Mouse (Mus musculus): ENCODE measurements around the gene Pitpnm3.

Gene Pitpnm3

GRCm38 (mm10) chr11:72050895-72051858 lies 84.4 kb downstream of the Pitpnm3 start:
- peak in 1 of 2 experiments; percentile 59 for DNase-seq (ENCODE audit: low spot score in 2 of 2)

DNA sequence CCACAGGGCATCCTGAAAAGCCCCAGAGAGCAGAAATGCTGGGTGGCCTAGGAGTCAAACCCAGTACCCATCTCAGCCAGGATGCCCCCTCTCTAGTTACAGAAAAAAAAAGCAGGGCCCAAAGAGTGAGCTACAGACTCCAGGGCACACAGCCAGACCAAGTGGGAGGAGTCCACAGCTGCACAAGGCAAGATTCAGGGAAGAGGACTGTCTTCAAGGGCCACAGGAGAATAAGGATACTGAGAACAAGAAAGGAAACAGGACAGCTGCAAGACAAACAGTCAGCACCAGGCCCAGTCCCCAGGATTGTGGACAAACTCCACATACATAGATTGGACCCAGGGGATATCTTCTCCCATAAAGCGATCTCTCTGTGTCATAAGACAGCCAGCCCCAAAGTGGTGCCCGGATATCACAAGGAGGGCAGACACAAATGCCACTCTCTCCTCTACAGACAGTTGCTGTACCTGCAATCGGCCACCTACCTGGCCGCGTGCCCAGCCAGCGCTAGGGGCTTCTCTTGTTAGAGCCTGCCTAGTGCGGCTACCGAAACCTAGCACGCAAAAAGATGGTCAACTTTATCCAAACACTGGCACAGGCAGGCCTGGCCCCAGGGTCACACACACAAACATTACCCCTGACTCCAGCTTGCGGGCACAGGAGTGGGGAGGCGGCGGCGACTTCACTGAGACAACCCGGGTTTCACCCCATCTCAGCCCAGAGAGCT lies 85.2 kb downstream of the Pitpnm3 start:
- no peak for DNase-seq (ENCODE audit: low spot score in 2 of 2)

DNA sequence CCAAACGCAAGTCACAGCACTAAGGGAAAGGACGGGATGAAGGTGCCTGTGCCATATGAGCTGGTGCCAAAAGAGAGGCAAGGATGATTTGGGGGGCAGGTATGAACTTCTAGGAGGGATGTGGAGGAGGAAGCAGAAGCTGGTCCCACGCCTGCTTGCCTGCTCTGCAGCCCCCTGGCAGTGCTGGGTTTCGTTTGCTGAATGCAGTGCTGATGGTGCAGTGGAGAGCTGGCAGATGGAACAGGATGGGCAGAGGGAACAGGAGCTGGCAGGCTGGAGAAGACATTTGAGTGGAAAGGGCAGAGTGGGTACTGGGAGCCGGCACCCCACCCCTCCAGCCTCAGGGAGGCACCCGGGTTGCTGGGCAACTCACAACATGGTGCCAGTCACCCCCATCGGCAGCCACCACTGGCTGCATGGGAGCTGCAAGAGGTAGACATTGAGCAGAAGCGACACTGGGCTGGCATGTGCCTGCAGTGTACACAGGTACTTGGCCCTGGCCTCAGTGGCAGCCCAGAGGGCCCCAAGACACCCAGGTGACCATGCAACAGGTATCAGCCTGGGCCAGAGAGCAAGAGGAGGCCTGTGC lies 86.3 kb downstream of the Pitpnm3 start:
- DNase-seq (ENCODE audit: low spot score in 2 of 2) = no peak

DNA sequence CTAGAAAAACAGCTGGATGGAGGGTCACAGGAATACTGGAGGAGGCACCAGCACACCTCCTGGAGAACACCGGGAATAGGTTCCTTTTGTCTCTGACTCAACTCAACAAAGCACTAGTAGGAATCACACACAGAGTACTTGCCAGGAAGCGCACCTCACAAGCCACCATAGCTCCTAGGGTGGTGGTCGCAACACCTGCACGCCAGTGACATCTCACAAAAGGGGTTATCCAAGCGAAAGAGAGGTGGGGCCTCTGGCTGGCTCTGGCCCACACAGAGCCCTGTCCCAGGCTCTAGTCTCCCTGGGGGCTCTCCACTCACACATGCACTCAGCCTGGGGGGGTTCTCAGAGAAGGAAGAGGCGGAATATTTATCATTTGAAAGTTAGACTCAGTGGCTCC lies 86.8 kb downstream of the Pitpnm3 start:
- no peak for DNase-seq (ENCODE audit: low spot score in 2 of 2)

DNA sequence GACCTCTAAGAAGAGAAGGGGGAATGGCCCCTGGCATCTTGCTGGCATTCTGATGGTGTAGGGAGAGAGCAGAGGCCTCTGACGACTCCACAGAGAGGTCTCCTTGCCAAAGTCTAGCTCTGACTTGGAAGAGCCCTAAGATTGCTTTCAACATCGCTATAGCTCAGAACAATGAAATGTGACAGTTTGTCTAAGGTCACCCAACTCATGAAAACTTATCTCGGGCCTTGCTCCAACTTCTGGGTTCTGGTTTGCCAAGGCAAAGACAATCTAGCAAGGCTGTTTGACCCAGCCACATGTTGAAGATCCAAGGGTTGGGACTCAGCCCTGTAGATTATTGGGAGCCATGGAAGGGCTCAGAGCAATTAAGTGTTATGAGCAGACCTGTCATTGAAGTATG lies 91.3 kb downstream of the Pitpnm3 start:
- DNase-seq (ENCODE audit: low spot score in 2 of 2) = no peak

- DNase-seq (ENCODE audit: low spot score in 2 of 2) = no peak
Measured at GRCm38 (mm10) chr11:72042631-72043030, 92.9 kb downstream of the Pitpnm3 start.

- DNase-seq (ENCODE audit: low spot score in 2 of 2) = peak in 1 of 2 experiments; percentile 82
Measured at GRCm38 (mm10) chr11:72041768-72042607, 93.6 kb downstream of the Pitpnm3 start, which contains the start of gene Pimreg. TSS of gene Pimreg (plus strand) at chr11:72042032.

- DNase-seq (ENCODE audit: low spot score in 2 of 2) = no peak
Measured at GRCm38 (mm10) chr11:72041290-72041767, 94.2 kb downstream of the Pitpnm3 start.

DNA sequence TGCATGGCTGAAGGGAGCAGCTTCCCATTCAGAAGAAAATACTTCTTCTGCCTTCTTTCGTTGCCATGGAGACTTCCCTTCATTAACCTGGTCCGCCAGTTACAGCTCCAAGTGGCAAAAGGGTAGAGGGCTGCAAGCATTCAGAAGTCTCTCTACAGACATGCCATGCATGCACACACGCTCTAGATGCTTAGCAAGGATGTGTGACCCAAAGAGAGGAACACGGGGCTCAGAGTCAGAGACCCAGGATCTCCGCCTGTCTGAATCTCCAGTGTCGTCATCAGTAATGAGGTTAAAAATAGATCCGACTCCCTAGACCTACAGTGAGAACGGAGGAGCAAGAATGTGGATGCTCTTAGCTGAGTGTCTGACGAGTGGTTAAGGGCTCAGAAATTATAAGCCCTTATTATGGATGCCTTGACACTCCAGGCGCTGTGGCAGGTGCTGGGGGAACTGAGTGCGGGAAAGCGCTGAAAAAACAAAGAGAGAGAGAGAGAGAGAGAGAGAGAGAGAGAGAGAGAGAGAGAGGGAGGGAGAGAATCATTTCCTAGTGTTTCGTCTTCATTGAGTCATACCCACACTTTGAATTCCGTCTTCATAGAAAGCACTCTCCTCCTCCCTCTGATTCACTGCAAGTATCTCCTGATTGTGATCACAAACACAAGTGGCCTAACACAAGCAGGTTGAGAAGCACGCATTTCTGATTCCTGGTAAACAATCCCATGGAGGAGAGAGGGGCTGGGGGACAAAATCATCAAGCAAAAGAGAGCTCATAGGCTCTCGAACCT lies 95.8 kb downstream of the Pitpnm3 start:
- no peak for DNase-seq (ENCODE audit: low spot score in 2 of 2)

- peak in 1 of 2 experiments; percentile 85 for DNase-seq (ENCODE audit: low spot score in 2 of 2)
Measured at GRCm38 (mm10) chr11:72037996-72038395, 97.6 kb downstream of the Pitpnm3 start.

GRCm38 (mm10) chr11:72037409-72037808 lies 98.2 kb downstream of the Pitpnm3 start, which contains the start of gene Aipl1:
TSS of gene Aipl1 (minus strand) at chr11:72037509.
- no peak for DNase-seq (ENCODE audit: low spot score in 2 of 2)

DNA sequence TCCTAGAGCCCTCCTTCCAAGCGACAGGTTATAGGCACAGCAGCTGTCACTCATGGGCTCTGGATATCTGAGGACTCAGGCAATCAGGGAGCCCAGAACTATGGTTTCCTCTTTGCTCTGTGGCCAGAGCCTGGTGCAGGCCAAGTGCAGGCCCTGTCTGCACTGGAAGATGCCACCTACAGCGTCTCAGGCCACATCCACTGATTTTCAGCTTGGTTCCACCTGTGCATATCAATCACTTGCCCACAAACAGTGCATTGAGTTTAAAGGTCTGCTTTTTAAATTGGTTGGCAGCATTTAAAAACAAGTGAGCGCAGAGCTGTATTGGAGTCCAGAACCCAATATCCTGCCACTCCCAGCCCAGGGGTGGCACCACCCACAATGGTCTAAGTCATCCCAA lies 103.0 kb downstream of the Pitpnm3 start:
- DNase-seq (ENCODE audit: low spot score in 2 of 2) = no peak

DNA sequence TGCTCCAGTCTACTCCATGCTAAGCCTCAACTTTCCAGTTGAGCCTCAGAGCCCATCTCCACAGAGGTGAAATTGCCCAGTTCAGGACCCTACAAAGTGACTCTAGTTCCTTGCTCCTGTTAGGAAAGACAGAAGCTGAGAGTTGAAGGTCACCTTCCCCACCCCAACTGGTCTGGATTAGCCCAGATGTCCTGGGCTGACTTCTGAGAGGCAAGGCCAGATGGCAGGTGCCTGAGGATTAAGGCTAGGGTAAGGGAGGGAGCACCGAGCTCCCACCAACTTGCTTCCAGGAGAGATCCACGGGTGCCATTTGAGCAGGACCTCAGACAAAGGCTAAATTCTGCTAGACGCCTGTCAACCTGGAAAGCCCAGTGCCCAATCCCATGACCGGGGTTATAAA lies 103.5 kb downstream of the Pitpnm3 start:
- DNase-seq (ENCODE audit: low spot score in 2 of 2) = no peak

- no peak for DNase-seq (ENCODE audit: low spot score in 2 of 2)
Measured at GRCm38 (mm10) chr11:72031353-72031752, 104.2 kb downstream of the Pitpnm3 start.

- DNase-seq (ENCODE audit: low spot score in 2 of 2) = no peak
Measured at GRCm38 (mm10) chr11:72029143-72029542, 106.4 kb downstream of the Pitpnm3 start.

DNA sequence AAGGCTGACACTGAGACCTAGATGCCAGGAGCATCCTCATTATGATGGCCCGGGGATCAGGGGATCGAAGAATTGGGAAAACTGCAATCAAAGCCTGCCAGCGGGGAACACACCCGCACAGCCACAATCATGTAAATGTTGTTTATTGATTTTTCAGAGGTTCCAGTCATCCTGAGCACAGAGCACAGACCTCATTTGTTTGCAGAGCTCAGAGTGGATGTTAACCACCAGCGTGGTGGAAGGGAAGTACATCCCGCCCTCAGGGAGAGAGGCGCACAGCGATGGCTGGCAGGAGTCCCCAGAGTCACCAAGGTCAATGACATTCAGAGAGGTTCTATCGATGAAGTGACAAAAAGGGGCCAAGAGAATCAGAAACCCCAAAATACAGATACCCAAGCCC lies 107.7 kb downstream of the Pitpnm3 start:
- DNase-seq (ENCODE audit: low spot score in 2 of 2) = no peak

DNA sequence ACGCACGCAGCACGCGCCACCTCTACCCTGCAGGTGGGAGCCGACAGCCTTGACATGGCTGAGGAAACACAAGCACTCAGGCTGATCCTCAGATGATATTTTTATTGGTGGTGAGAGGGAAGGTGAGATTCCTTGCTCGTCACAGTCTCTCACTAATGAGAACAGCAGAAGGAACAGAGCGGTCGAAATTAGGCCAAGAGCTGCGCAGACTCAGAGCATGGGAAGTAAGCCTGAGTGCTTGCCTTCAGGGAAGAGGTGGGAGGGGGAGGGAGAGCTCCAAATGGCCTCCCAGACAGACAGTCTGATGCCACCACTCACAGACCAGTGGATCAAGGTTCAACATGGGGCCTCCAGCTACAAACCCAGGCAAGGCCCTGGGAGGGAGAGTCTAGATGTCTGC lies 109.1 kb downstream of the Pitpnm3 start:
- DNase-seq (ENCODE audit: low spot score in 2 of 2) = no peak

- DNase-seq (ENCODE audit: low spot score in 2 of 2) = no peak
Measured at GRCm38 (mm10) chr11:72025843-72026242, 109.7 kb downstream of the Pitpnm3 start.

DNA sequence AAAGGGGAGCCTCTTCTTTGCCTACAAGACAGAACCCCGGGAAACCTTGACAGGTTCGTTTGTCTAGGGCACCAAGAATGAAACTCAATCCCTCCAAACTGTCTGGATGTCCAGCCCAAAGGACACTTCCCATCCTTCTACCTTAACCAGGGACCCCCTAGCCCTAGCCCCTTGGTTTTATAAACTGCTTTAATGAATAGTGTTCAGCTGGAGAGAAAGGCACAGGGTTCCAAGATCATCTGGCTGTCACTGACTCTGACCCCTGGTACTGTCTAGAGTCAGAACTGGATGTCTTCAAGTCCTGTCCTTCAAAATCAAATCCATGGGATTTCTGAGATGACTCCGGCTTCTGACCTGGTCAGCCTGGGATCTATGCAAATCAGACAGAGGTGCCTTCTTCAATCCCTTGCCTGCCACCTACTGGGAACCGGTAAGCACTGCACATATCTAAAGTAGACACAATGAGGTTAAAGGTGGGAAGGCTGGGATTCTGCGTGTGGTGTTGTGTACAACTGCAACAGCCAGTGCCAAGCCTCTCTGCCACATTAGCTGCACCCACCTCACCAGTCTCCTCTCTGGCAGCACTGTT lies 111.3 kb downstream of the Pitpnm3 start:
- peak in 1 of 2 experiments; percentile 70 for DNase-seq (ENCODE audit: low spot score in 2 of 2)

DNA sequence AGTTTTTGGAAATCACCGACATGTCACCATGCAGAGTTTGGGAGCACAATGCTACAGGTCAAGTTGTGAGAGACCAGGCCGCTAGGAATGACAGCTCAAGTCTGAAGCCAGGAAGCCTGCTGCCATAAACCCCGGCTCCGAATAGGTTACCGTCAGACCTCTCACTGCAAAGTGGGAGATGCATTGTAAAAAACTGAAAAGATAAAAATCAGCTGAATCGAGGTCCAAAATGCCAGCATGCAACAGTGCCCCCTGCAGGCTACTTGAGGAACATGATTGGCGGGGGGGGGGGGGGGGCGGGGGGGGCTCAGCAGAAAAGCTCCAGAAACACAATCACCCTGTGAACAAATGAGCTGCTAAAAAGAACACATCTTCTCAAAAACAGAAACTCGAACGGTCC lies 112.0 kb downstream of the Pitpnm3 start:
- no peak for DNase-seq (ENCODE audit: low spot score in 2 of 2)
